Mouse (Mus musculus): ENCODE data around the gene Atp8a2. TPM values are rescaled to one million over a fixed set of nuclear protein-coding genes. Genes with fewer than 3 reads are reported as not detected.

Atp8a2 gene
- polyA plus RNA-seq, 2 experiments = 0.70 to 1.7 TPM

GRCm38 (mm10) chr14:60131196-60131876, 65.6 kb downstream of the Atp8a2 start:
- no peak for TF ChIP-seq POLR2A (IDR thresholded peaks at IDR 0.05; ENCODE audit: borderline replicate concordance, extremely low read depth, insufficient read depth, insufficient read length)
- H3K4me2 ChIP-seq (replicated peaks; ENCODE audit: low read depth, low read length, severe bottlenecking) = no peak overlapping the region
- 85% methylated on average over 9 of the region's 9 CpGs for WGBS
- no peak for DNase-seq (ENCODE audit: low spot score)
- no peak for ATAC-seq (ENCODE audit: low FRiP score, low read depth)
- H3K4me1 ChIP-seq (ENCODE audit: control insufficient read depth, insufficient read depth, low read length) = no peaks in the 10 kb centered on the region
- H3K27me3 ChIP-seq (ENCODE audit: control insufficient read depth, insufficient read depth, low read length) = no peaks in the 10 kb centered on the region
- H3K9me3 ChIP-seq (ENCODE audit: control insufficient read depth, low read length) = no peaks in the 10 kb centered on the region
- H3K9ac ChIP-seq (ENCODE audit: low read depth, low read length, severe bottlenecking) = no peak overlapping the region
- no peaks in the 10 kb centered on the region for H3K36me3 ChIP-seq (ENCODE audit: control insufficient read depth, insufficient read depth, low read length)
- no peak overlapping the region for H3K27ac ChIP-seq (replicated peaks; ENCODE audit: low read depth, low read length)
- no peak overlapping the region for H3K4me3 ChIP-seq (replicated peaks; ENCODE audit: low read length)

- 91% methylated on average over 5 of the region's 5 CpGs for WGBS
- Histone ChIP-seq H3K4me2 (replicated peaks; ENCODE audit: low read depth, low read length, severe bottlenecking) (no peak overlapping the region), H3K36me3 (ENCODE audit: control insufficient read depth, insufficient read depth, low read length) (no peaks in the 10 kb centered on the region), H3K4me1 (ENCODE audit: control insufficient read depth, insufficient read depth, low read length) (no peaks in the 10 kb centered on the region), H3K9ac (ENCODE audit: low read depth, low read length, severe bottlenecking) (no peak overlapping the region), H3K27ac (replicated peaks; ENCODE audit: low read depth, low read length) (no peak overlapping the region), H3K27me3 (ENCODE audit: control insufficient read depth, insufficient read depth, low read length) (no peaks in the 10 kb centered on the region), H3K4me3 (replicated peaks; ENCODE audit: low read length) (no peak overlapping the region), H3K9me3 (ENCODE audit: control insufficient read depth, low read length) (no peaks in the 10 kb centered on the region)
- TF ChIP-seq POLR2A (IDR thresholded peaks at IDR 0.05; ENCODE audit: borderline replicate concordance, extremely low read depth, insufficient read depth, insufficient read length) = no peak
- no peak for DNase-seq (ENCODE audit: low spot score)
- no peak for ATAC-seq (ENCODE audit: low FRiP score, low read depth)
Measured at GRCm38 (mm10) chr14:60129564-60129963, 67.4 kb downstream of the Atp8a2 start.

- no peak overlapping the region for H3K4me2 ChIP-seq (replicated peaks; ENCODE audit: low read depth, low read length, severe bottlenecking)
- WGBS = 87% methylated on average over 9 of the region's 9 CpGs
- ATAC-seq (ENCODE audit: low FRiP score, low read depth) = no peak
Measured at GRCm38 (mm10) chr14:60125202-60125601, 71.8 kb downstream of the Atp8a2 start.

DNA sequence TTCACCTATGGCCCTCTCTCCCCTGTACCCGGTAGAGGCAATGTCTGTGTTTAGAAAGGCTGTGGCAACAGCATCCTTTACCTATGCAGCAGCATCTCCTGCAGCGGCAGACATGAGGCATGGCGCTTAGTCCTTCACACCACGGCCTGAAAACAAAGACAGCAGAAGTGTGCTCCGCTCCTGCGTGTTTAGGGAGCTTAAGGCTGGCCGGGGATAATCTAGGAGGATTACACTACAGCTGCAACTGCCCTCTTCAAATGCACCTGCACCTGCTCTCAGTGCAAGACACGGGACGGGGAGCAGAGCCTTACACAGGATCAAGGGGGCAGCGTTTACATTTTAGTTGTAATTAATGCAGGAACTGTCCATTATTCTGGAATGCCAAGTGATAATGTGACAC, 75.4 kb downstream of the Atp8a2 start:
- DNase-seq (ENCODE audit: low spot score) (no peak), ATAC-seq (ENCODE audit: low FRiP score, low read depth) (no peak)
- Histone ChIP-seq H3K4me2 (replicated peaks; ENCODE audit: low read depth, low read length, severe bottlenecking) (no peak overlapping the region), H3K4me3 (replicated peaks; ENCODE audit: low read length) (no peak overlapping the region), H3K27me3 (ENCODE audit: control insufficient read depth, insufficient read depth, low read length) (no peaks in the 10 kb centered on the region), H3K9ac (ENCODE audit: low read depth, low read length, severe bottlenecking) (no peak overlapping the region), H3K9me3 (ENCODE audit: control insufficient read depth, low read length) (no peaks in the 10 kb centered on the region), H3K36me3 (ENCODE audit: control insufficient read depth, insufficient read depth, low read length) (no peaks in the 10 kb centered on the region), H3K27ac (replicated peaks; ENCODE audit: low read depth, low read length) (no peak overlapping the region), H3K4me1 (ENCODE audit: control insufficient read depth, insufficient read depth, low read length) (no peaks in the 10 kb centered on the region)
- WGBS = 49% methylated on average over 10 of the region's 10 CpGs
- no peak for TF ChIP-seq POLR2A (IDR thresholded peaks at IDR 0.05; ENCODE audit: borderline replicate concordance, extremely low read depth, insufficient read depth, insufficient read length)

More at GRCm38 (mm10) chr14:60125202-60125601, 71.8 kb downstream of the Atp8a2 start:
- no peak for TF ChIP-seq POLR2A (IDR thresholded peaks at IDR 0.05; ENCODE audit: borderline replicate concordance, extremely low read depth, insufficient read depth, insufficient read length)
- Histone ChIP-seq H3K4me1 (ENCODE audit: control insufficient read depth, insufficient read depth, low read length) (no peaks in the 10 kb centered on the region), H3K9me3 (ENCODE audit: control insufficient read depth, low read length) (no peaks in the 10 kb centered on the region), H3K27me3 (ENCODE audit: control insufficient read depth, insufficient read depth, low read length) (no peaks in the 10 kb centered on the region), H3K27ac (replicated peaks; ENCODE audit: low read depth, low read length) (no peak overlapping the region), H3K36me3 (ENCODE audit: control insufficient read depth, insufficient read depth, low read length) (no peaks in the 10 kb centered on the region), H3K9ac (ENCODE audit: low read depth, low read length, severe bottlenecking) (no peak overlapping the region), H3K4me3 (replicated peaks; ENCODE audit: low read length) (no peak overlapping the region)
- DNase-seq (ENCODE audit: low spot score) = no peak

GRCm38 (mm10) chr14:60117792-60118585, 79.0 kb downstream of the Atp8a2 start:
- H3K4me1 ChIP-seq (ENCODE audit: control insufficient read depth, insufficient read depth, low read length) = no peaks in the 10 kb centered on the region
- H3K27me3 ChIP-seq (ENCODE audit: control insufficient read depth, insufficient read depth, low read length) = no peaks in the 10 kb centered on the region
- H3K9ac ChIP-seq (ENCODE audit: low read depth, low read length, severe bottlenecking) = no peak overlapping the region
- ATAC-seq (ENCODE audit: low FRiP score, low read depth) (no peak), DNase-seq (ENCODE audit: low spot score) (no peak)
- H3K4me2 ChIP-seq (replicated peaks; ENCODE audit: low read depth, low read length, severe bottlenecking) = no peak overlapping the region
- H3K36me3 ChIP-seq (ENCODE audit: control insufficient read depth, insufficient read depth, low read length) = no peaks in the 10 kb centered on the region
- H3K4me3 ChIP-seq (replicated peaks; ENCODE audit: low read length) = no peak overlapping the region
- TF ChIP-seq POLR2A (IDR thresholded peaks at IDR 0.05; ENCODE audit: borderline replicate concordance, extremely low read depth, insufficient read depth, insufficient read length) = no peak
- no peak overlapping the region for H3K27ac ChIP-seq (replicated peaks; ENCODE audit: low read depth, low read length)
- 76% methylated on average over 9 of the region's 9 CpGs for WGBS
- no peaks in the 10 kb centered on the region for H3K9me3 ChIP-seq (ENCODE audit: control insufficient read depth, low read length)
